Mouse (Mus musculus) small intestine, adult 2 months (tissue): ENCODE results near the gene H2-M5. TPM values are rescaled to one million over a fixed set of nuclear protein-coding genes. Genes with fewer than 3 reads are reported as not detected.

ENCODE experiments used
- H3K27ac ChIP-seq: fragments of 200-500 bp; 2 replicates; pipeline ENCODE4 v1.5.1; 2012; ENCODE audit warnings: low read depth, low read length, control low read depth, inconsistent platforms; ENCODE audit not compliant: insufficient read depth
- H3K27me3 ChIP-seq: fragments of 200-500 bp; 2 replicates; pipeline ENCODE4 v1.6.1; 2012; ENCODE audit warnings: mild to moderate bottlenecking, moderate library complexity, low read length, inconsistent platforms; ENCODE audit not compliant: control insufficient read depth, insufficient read depth
- H3K36me3 ChIP-seq: fragments of 200-500 bp; 2 replicates; pipeline ENCODE4 v1.6.1; 2012; ENCODE audit warnings: mild to moderate bottlenecking, low read length, control low read depth, inconsistent platforms; ENCODE audit not compliant: control insufficient read depth, insufficient read depth
- H3K4me1 ChIP-seq: fragments of 200-500 bp; 2 replicates; pipeline ENCODE4 v1.6.1; 2012; ENCODE audit warnings: low read length, inconsistent platforms, mixed read lengths; ENCODE audit not compliant: control insufficient read depth, insufficient read depth, insufficient read length
- H3K4me3 ChIP-seq: fragments of 200-500 bp; 2 replicates; pipeline ENCODE4 v1.5.1; 2012; ENCODE audit warnings: low read depth, mild to moderate bottlenecking, control low read depth, inconsistent platforms, low read length, moderate library complexity
- CTCF ChIP-seq: fragments of 200-500 bp; IDR thresholded peaks from 2 replicates; pipeline ENCODE4 v1.5.1; 2012; ENCODE audit warnings: low read depth, mild to moderate bottlenecking, control low read depth, inconsistent platforms, low read length, moderate library complexity, mixed read lengths; ENCODE audit not compliant: insufficient replicate concordance, insufficient read length; ENCODE audit errors: extremely low read depth
- POLR2A ChIP-seq: fragments of 200-500 bp; IDR thresholded peaks from 2 replicates; pipeline ENCODE4 v1.6.1; 2012; ENCODE audit warnings: low read depth, mild to moderate bottlenecking, control low read depth, inconsistent platforms, low read length, moderate library complexity
- WGBS: fragments of 180-500 bp; shearing (Covaris S2); methylation state at CpG from one replicate; pipeline ENCODE4 v1.1.7; 2018; 5-methylcytosine and 5-hydroxymethylcytosine counted together
- polyA plus RNA-seq: library from polyadenylated mRNA; depleted of rRNA; stranded (reverse); fragments of >200 nt; gene quantifications from 2 replicates; pipeline ENCODE4 v1.2.3, GENCODE M21; 2012

H2-M5 gene
- polyA plus RNA-seq, 1 experiment: 0.09 TPM

GRCm38 (mm10) chr17:37000863-37001262 is 11.5 kb upstream of the H2-M5 start, which contains the start of gene Zfp57:
Zfp57 (plus strand) TSS chr17:37001163.
- 93% methylated on average over 7 of the region's 7 CpGs for WGBS
- no peak for TF ChIP-seq CTCF
- no peak for TF ChIP-seq POLR2A
- Histone ChIP-seq H3K36me3 (no peaks in the 10 kb centered on the region), H3K4me1 (0 out of 2 replicates have a peak, but pooled peaks cover 3% of the 10 kb centered on the region), H3K27me3 (peaks cover 9% of the 10 kb centered on the region), H3K27ac (no peak within 1 kb of the TSS), H3K4me3 (no peak within 1 kb of the TSS)

GRCm38 (mm10) chr17:36998477-36998876 is 9.1 kb upstream of the H2-M5 start:
- H3K4me1 ChIP-seq: 0 out of 2 replicates have a peak, but pooled peaks cover 3% of the 10 kb centered on the region
- no peaks in the 10 kb centered on the region for H3K36me3 ChIP-seq
- H3K27ac ChIP-seq: no peak overlapping the region
- 58% methylated on average over 2 of the region's 2 CpGs for WGBS
- no peak overlapping the region for H3K4me3 ChIP-seq
- peaks cover 9% of the 10 kb centered on the region for H3K27me3 ChIP-seq
- TF ChIP-seq POLR2A (no peak), CTCF (no peak)

- H3K36me3 ChIP-seq: no peaks in the 10 kb centered on the region
- no peak for TF ChIP-seq POLR2A
- TF ChIP-seq CTCF: peak; percentile 86; the same call in 1 of the 2 replicates
- WGBS: 17% methylated on average over 7 of the region's 7 CpGs
Measured at GRCm38 (mm10) chr17:36997033-36997735, 7.8 kb upstream of the H2-M5 start.

GRCm38 (mm10) chr17:36995448-36995847 is 6.1 kb upstream of the H2-M5 start:
- H3K4me1 ChIP-seq: no peaks in the 10 kb centered on the region
- no peak overlapping the region for H3K27ac ChIP-seq
- H3K27me3 ChIP-seq: no peaks in the 10 kb centered on the region
- H3K4me3 ChIP-seq: no peak overlapping the region
- no peak for TF ChIP-seq POLR2A
- no peak for TF ChIP-seq CTCF
- H3K36me3 ChIP-seq: no peaks in the 10 kb centered on the region
- 37% methylated on average over 3 of the region's 3 CpGs for WGBS

More at GRCm38 (mm10) chr17:36997033-36997735, 7.8 kb upstream of the H2-M5 start:
- Histone ChIP-seq H3K4me3 (no peak overlapping the region), H3K27me3 (no peaks in the 10 kb centered on the region), H3K27ac (no peak overlapping the region), H3K4me1 (no peaks in the 10 kb centered on the region)

- Histone ChIP-seq H3K27me3 (no peaks in the 10 kb centered on the region), H3K4me1 (no peaks in the 10 kb centered on the region), H3K27ac (no peak overlapping the region), H3K36me3 (no peaks in the 10 kb centered on the region), H3K4me3 (no peak overlapping the region)
- WGBS: 78% methylated on average over 2 of the region's 2 CpGs
- TF ChIP-seq POLR2A: no peak
- TF ChIP-seq CTCF: no peak
Measured at GRCm38 (mm10) chr17:36994528-36994927, 5.2 kb upstream of the H2-M5 start.

GRCm38 (mm10) chr17:36993770-36994325 is 4.5 kb upstream of the H2-M5 start:
- Histone ChIP-seq H3K36me3 (no peaks in the 10 kb centered on the region), H3K27ac (no peak overlapping the region), H3K27me3 (peaks cover 6% of the 10 kb centered on the region; the same call in 1 of the 2 replicates), H3K4me1 (no peaks in the 10 kb centered on the region), H3K4me3 (no peak overlapping the region)
- 98% methylated on average over 4 of the region's 4 CpGs for WGBS
- TF ChIP-seq POLR2A (no peak), CTCF (no peak)
